In genomic region chr4:39210599-39210998, GRCm38 (mm10) we compare ENCODE assay signal across 18 mouse cellular contexts.
DNase-seq lines count a peak whose midpoint lies in the region; ATAC-seq and TF ChIP-seq lines count a peak whose summit lies in the region.
"Had no signal": no experiment of that assay in that cellular context is flagged by ENCODE, and none has a peak within 500 bp of the region (broad histone marks: within the 10 kb centered on the region; RNA-seq: fewer than 3 reads in every experiment).

No protein-coding gene starts in this region.

- peak; percentile 8 to 25 for DNase-seq in cerebellum, postnatal 25 days
- no peak for DNase-seq in cerebellum, adult 9-10 months
- DNase-seq in frontal cortex, postnatal 25 days (ENCODE audit: low spot score in 2 of 2), result no peak
- peak; percentile 6 for DNase-seq in layer of hippocampus, adult 9-11 months
- DNase-seq in layer of hippocampus, adult 2 months (ENCODE audit: low spot score in 2 of 2), result no peak
- peak; percentile 52 for DNase-seq in brain, adult 2 months (ENCODE audit: low read depth, low spot score)
- DNase-seq: adrenal gland, adult 2 months; adrenal gland, postnatal 10 days; adrenal gland, postnatal 25 days; cerebellum, adult 11-12 months; cerebellum, adult 8-10 months; forebrain, postnatal 0 days had no signal

- no peaks in the 10 kb centered on the region for H3K27me3 ChIP-seq in hindbrain, embryonic 13.5 days
- H3K27me3 ChIP-seq: embryonic facial prominence, embryonic 12.5 days; forebrain, embryonic 13.5 days; forebrain, embryonic 15.5 days had no signal

- H3K9ac ChIP-seq in hindbrain, embryonic 13.5 days, result no peak overlapping the region
- H3K9ac ChIP-seq: embryonic facial prominence, embryonic 12.5 days; forebrain, embryonic 13.5 days; forebrain, embryonic 15.5 days; forebrain, postnatal 0 days had no signal

- no peaks in the 10 kb centered on the region for H3K36me3 ChIP-seq in hindbrain, embryonic 13.5 days
- H3K36me3 ChIP-seq: embryonic facial prominence, embryonic 10.5 days; embryonic facial prominence, embryonic 12.5 days; forebrain, embryonic 15.5 days had no signal

- H3K4me2 ChIP-seq in hindbrain, embryonic 13.5 days, result no peak overlapping the region
- H3K4me2 ChIP-seq: embryonic facial prominence, embryonic 12.5 days; forebrain, embryonic 13.5 days; forebrain, embryonic 15.5 days had no signal

- WGBS in hindbrain, embryonic 13.5 days, result 90% methylated on average over 2 of the region's 2 CpGs

- peak; percentile 62; the same call in 1 of the 2 replicates for ATAC-seq in frontal cortex, adult (ENCODE audit: low TSS enrichment)
- ATAC-seq in hindbrain, embryonic 13.5 days (ENCODE audit: low FRiP score), result no peak
- ATAC-seq: forebrain, embryonic 13.5 days; forebrain, embryonic 15.5 days; forebrain, postnatal 0 days had no signal

- no peak for TF ChIP-seq CTCF in layer of hippocampus, adult 2 months (conservative IDR thresholded peaks at IDR 0.05)

- H3K4me3 ChIP-seq in layer of hippocampus, adult 2 months, result no peak overlapping the region
- H3K4me3 ChIP-seq in hindbrain, embryonic 13.5 days, result no peak overlapping the region
- H3K4me3 ChIP-seq: embryonic facial prominence, embryonic 10.5 days; embryonic facial prominence, embryonic 12.5 days; forebrain, embryonic 13.5 days; forebrain, embryonic 15.5 days had no signal

- no peaks in the 10 kb centered on the region for H3K9me3 ChIP-seq in hindbrain, embryonic 13.5 days
- H3K9me3 ChIP-seq: embryonic facial prominence, embryonic 10.5 days; embryonic facial prominence, embryonic 12.5 days; forebrain, embryonic 13.5 days; forebrain, embryonic 15.5 days had no signal

- H3K27ac ChIP-seq in layer of hippocampus, adult 2 months, result no peak overlapping the region
- no peak overlapping the region for H3K27ac ChIP-seq in hindbrain, embryonic 13.5 days
- H3K27ac ChIP-seq: embryonic facial prominence, embryonic 10.5 days; embryonic facial prominence, embryonic 12.5 days; forebrain, embryonic 13.5 days; forebrain, embryonic 15.5 days had no signal

- no peaks in the 10 kb centered on the region for H3K4me1 ChIP-seq in hindbrain, embryonic 13.5 days (replicated peaks)
- H3K4me1 ChIP-seq: embryonic facial prominence, embryonic 10.5 days; embryonic facial prominence, embryonic 12.5 days; forebrain, embryonic 13.5 days; forebrain, embryonic 15.5 days had no signal

Comparison
In these comparisons a context has a peak if more than half of its experiments do, and no peak if none do; other contexts are left out.
1. DNase-seq: peak in cerebellum, postnatal 25 days (2 of 2), layer of hippocampus, adult 9-11 months (single experiment) and brain, adult 2 months (single experiment); none in cerebellum, adult 9-10 months (single experiment), frontal cortex, postnatal 25 days (0 of 2) and layer of hippocampus, adult 2 months (0 of 2).